Mouse (Mus musculus): Measurements from ENCODE around the gene Igsf9. TPM values are rescaled to one million over a fixed set of nuclear protein-coding genes. Genes with fewer than 3 reads are reported as not detected.

Gene Igsf9
- 281 and 431 TPM in 2 replicates for polyA plus RNA-seq (2012; rRNA removed; ENCODE audit: low replicate concordance)

DNA sequence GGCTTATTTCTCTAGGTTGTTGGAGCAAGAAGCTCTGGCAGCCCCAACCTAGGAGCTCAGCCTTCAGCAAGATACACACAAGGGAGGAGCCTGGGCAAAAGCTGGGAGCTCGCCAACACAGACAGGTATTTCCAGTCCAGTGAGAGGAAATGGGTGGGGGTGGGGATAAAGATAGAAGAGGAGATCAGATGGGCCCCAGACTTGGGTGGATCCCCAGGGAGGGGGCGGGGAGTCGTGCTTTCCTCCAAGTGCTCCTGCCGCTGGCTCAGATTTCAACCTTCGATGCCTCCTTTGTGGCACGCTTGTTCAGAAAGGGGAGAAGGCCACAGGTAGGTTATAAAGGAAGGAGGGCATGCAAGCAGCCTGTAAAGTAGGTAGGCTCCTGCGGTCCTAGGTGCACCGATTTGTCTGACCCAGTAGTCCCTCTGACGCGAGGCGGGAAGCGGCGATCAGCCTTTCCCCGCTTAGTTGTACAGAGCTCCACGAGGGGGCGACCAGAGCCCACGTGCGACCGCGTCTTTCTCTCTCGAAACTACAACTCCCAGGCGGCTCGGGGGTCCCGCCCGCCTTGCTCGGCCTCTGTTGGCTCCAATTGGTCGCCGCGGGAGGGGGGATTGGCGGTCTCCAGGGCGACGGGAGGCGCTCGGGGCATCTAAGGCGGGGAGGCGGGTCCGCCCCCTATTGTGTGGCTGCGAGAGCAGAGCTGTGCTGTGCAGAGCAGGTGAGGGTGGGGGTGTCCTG lies at the start of gene Igsf9:
Gene Igsf9, plus strand, starts transcription at position 249 of the 741 bp plus-strand sequence.

DNA sequence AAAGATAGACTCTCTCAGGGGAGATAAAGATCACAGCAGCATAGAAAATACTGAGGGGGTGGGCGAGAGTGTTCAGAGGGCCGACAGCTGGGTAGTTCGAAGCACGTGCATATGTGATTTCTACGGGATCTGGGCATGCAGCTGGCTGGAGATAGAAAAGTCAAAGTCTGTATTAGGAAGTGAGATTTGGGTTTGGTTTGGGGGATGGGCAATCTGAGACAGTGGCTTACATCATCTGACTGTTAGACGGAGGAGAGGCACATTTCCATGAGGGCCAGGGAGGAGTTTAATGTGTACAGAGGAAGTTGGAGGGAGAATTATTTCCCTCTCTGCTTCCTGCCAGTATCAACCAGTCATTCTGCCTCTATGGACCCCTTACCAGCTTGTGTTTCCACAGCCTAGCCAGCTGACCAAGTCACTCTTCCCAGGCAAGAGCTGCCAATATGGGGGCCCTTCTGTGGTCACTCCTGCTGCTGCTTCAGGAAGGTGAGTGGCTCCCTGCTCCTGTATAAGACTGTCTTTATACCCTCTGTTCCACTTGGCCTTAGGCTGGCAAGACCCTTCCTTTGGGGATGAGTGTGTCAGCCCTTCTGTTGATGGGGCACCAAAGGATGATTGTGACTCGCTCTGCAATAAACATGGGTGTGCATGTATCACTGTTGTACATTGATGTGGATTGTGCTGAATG lies 6.4 kb upstream of the Igsf9 start, which contains the start of gene Slamf9:
Gene Slamf9, plus strand, starts transcription at position 305 of the 688 bp plus-strand sequence.

DNA sequence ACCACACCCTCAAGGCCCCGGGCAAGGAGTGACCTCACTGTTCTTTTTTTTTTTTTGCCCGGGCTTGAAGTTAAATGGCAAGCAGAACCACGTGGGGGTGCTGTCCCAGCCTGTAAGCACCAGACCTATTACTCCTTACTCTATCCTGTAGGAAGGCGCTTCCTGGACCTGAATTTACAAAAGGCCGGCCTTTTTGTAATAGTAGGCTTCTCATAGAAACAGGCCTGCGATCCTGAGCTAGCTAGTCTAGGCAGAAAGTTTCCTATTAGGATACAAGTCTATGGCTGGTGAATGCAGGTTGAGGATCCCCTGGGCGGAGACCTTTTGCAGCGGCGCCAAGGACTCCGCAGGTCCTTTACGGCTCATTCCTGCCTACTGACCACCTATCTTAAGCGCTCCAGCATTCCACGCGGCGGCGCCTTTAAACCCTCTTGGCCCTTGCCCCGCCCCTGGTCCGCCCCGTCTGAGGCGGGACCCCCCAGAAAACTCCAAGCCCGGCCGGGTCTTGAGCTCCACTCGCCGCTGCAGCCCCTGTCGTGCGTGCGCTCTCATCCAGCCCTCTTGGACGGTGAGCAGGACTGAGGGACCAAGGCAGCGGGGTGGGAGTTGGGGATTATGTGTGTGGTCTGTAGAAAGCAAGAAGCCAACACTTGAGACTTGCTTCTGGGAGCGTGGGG lies 18.3 kb downstream of the Igsf9 start, which contains the start of gene Tagln2:
Gene Tagln2, plus strand, starts transcription at position 283 of the 677 bp plus-strand sequence.

DNA sequence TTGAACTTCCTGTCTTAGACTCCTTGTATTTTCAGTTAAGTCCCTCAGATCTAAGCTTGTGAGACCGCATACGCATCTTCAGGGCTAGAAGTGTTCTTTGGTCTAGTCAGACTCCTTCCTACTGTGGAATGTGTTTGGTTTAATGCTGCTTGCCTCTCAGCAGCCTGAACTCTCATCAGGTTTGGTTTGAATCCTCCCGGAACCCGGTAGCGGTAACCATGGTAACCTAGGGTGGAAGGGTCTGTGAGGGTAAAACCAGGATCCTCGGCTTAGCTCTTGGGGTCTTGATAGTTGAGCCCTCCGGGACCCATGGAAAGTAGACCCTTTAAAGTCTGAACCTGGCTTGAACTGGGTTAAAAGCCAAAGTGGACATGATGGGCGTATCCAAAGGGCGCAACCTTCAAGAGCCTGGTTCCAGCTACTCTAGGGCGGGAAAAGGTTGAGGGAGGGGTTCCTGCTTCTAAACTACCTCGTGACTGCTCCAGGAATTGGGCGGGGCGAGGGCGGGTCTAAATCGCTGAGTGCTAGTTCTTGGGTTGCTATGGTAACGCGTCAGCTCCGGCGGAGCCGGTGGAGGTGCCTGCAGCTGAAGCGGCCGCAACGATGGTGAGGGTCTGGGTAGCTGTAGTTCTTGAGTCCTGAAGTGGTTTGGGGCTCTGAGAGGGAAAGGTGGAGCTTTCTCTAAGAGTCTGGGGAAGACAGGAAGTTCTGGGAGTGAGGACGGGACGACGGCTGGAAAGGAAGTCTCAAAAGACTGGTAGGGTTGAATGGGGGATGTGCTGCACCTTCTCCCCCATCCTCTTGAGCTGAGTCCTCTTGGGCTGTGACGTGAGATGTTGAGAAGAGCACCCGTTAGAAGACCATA lies 39.2 kb downstream of the Igsf9 start, which contains the start of gene Cfap45:
Gene Cfap45, plus strand, starts transcription at position 226 of the 865 bp plus-strand sequence.

Other genes with a start within 250 kb of the Igsf9 start
- not detected in 2 replicates for gene Atp1a4, start 223.4 kb upstream of the Igsf9 start, polyA plus RNA-seq (2012; rRNA removed; ENCODE audit: low replicate concordance)
- gene Igsf8, start 220.1 kb upstream of the Igsf9 start, polyA plus RNA-seq (2012; rRNA removed; ENCODE audit: low replicate concordance), result 78.0 and 78.8 TPM in 2 replicates
- gene Atp1a2, start 183.7 kb upstream of the Igsf9 start, polyA plus RNA-seq (2012; rRNA removed; ENCODE audit: low replicate concordance), result 4.8 and 5.0 TPM in 2 replicates
- gene Kcnj9, start 152.5 kb upstream of the Igsf9 start, polyA plus RNA-seq (2012; rRNA removed; ENCODE audit: low replicate concordance), result 0.14 and 0.58 TPM in 2 replicates
- 0.34 and 0.49 TPM in 2 replicates for gene Kcnj10, start 140.6 kb upstream of the Igsf9 start, polyA plus RNA-seq (2012; rRNA removed; ENCODE audit: low replicate concordance)
- 4.4 and 5.2 TPM in 2 replicates for gene Pigm, start 105.2 kb upstream of the Igsf9 start, polyA plus RNA-seq (2012; rRNA removed; ENCODE audit: low replicate concordance)
- gene Slamf9, start 6.4 kb upstream of the Igsf9 start, polyA plus RNA-seq (2012; rRNA removed; ENCODE audit: low replicate concordance), result 1.3 and 1.7 TPM in 2 replicates
- 313 and 341 TPM in 2 replicates for gene Tagln2, start 18.3 kb downstream of the Igsf9 start, polyA plus RNA-seq (2012; rRNA removed; ENCODE audit: low replicate concordance)
- 0.13 and 0.86 TPM in 2 replicates for gene Cfap45, start 39.0 kb downstream of the Igsf9 start, polyA plus RNA-seq (2012; rRNA removed; ENCODE audit: low replicate concordance)
- gene Vsig8, start 74.2 kb downstream of the Igsf9 start, polyA plus RNA-seq (2012; rRNA removed; ENCODE audit: low replicate concordance), result 0.42 and 1.0 TPM in 2 replicates
- gene Slamf8, start 108.8 kb downstream of the Igsf9 start, polyA plus RNA-seq (2012; rRNA removed; ENCODE audit: low replicate concordance), result 1.7 and 3.3 TPM in 2 replicates
- gene Fcrl6, start 120.8 kb downstream of the Igsf9 start, polyA plus RNA-seq (2012; rRNA removed; ENCODE audit: low replicate concordance), result not detected in 2 replicates
- gene Dusp23, start 151.2 kb downstream of the Igsf9 start, polyA plus RNA-seq (2012; rRNA removed; ENCODE audit: low replicate concordance), result 21.8 and 28.2 TPM in 2 replicates
- gene Crp, start 216.3 kb downstream of the Igsf9 start, polyA plus RNA-seq (2012; rRNA removed; ENCODE audit: low replicate concordance), result 0.14 TPM in 1 of 2 replicates, not detected in the other

All from duodenum, adult 2 months (tissue).